Mouse (Mus musculus): ENCODE results near the gene Zdbf2. TPM values are rescaled to one million over a fixed set of nuclear protein-coding genes. Genes with fewer than 3 reads are reported as not detected.
"Not testable (repeated sequence)": the region's sequence is repeated elsewhere in the genome, so short reads cannot be mapped to it uniquely, and the experiment has no call there.

The Zdbf2 gene
- total RNA-seq, 4 experiments from 2014 or later = 14.6 to 17.2 (median 16.0) TPM

DNA sequence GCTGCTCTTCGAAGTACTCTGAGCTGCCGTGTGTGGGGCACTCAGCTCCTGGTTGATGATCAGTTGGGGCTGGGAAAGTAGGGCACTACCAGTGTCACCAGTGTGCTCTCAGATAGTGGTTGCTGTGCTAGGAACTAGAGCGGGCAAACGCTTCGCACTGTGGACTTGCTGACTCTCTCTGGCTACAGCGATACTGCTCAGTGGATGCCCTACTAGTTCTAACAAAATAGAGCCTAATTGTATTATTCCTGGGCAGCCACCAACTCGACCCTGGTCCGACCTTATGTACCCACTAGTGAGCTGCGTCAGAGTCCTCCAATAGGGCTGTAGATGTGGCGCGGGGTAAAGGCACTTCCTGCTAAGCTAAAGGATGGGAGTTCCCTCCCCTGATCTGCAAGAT is 9.4 kb upstream of the Zdbf2 start:
- no peak for DNase-seq (ENCODE audit: low spot score in 2 of 2)

DNA sequence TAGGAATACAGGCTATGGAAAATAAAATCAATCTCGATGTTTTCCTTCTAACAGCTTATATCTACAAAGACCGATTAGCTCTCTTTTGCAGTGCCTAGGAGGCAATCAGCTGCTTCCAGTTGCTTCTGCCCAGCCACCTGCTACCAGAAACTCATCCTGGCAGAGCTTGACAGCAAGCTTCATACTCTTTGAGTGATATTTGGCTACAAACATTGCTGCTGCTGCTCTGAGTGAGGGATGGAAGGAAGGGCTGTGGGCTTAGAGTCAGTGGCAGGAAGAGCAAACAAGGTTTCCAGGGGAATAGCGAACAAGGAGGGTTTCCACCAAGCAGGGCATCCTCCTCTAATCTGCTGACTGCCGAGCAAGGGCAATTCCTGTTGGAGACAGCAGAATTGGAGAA is 7.6 kb upstream of the Zdbf2 start:
- no peak for DNase-seq (ENCODE audit: low spot score in 2 of 2)

GRCm38 (mm10) chr1:63266121-63266520 is 6.9 kb upstream of the Zdbf2 start:
- DNase-seq (ENCODE audit: low spot score in 2 of 2) = no peak

GRCm38 (mm10) chr1:63266716-63267115 is 6.3 kb upstream of the Zdbf2 start:
- no peak for DNase-seq (ENCODE audit: low spot score in 2 of 2)

GRCm38 (mm10) chr1:63272125-63272675 is 865 bp upstream of the Zdbf2 start:
- DNase-seq (ENCODE audit: low spot score in 2 of 2) = no peak

GRCm38 (mm10) chr1:63273339-63273951 is 380 bp downstream of the Zdbf2 start:
- DNase-seq (ENCODE audit: low spot score in 2 of 2) = no peak

DNA sequence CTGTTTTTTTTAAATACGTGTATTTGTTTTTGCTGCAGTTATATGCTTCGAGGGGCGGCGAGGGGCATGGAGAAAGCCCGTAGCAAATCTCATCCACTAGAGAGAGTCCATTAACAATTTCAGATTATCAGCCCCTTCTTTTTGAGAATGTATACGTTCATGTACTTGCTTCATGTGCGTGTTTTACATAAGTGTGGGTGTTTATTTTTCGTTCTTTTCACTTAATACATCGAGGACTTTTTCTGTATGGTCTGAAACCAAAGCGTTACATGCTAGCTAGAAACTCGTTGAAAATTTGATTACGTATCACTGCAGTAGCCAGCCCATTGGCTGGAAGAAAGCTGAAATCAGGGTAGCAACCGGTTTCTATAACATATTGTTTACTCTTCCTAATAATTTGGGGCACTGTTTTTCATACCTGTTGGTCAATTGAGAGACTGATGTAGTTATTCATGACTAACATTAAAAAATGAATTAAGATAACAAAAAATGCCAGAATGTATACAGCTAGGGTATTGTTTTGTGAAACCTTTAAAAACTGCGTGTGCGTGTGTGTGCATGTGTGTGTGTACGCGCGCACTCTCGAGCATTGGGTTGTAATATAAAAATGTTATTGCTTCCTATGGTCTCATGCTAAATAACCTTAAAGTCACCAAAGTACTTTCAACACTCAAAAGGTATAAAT is 1.1 kb downstream of the Zdbf2 start:
- DNase-seq (ENCODE audit: low spot score in 2 of 2) = no peak

DNA sequence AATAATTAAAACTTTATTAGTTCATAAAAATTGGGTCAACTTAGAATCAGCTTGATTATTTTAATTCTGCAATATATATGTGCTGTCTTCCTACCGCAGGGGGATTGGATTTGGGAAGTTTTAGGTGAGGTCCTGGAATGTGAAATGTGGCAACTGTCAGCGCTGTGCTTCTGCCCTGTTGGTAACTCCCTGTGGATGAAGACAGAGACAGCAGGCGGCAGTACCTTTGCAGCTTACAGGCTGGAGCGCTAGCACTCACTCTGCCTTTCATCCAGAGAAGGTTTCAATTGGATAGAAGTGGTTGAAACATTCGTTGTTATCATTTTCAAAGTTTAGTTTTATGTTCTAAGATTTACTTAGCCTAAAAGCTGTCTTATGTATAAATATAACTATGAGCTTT is 5.0 kb downstream of the Zdbf2 start:
- DNase-seq (ENCODE audit: low spot score in 2 of 2) = no peak

GRCm38 (mm10) chr1:63293965-63294364 is 20.9 kb downstream of the Zdbf2 start:
- no peak for DNase-seq (ENCODE audit: low spot score in 2 of 2)

DNA sequence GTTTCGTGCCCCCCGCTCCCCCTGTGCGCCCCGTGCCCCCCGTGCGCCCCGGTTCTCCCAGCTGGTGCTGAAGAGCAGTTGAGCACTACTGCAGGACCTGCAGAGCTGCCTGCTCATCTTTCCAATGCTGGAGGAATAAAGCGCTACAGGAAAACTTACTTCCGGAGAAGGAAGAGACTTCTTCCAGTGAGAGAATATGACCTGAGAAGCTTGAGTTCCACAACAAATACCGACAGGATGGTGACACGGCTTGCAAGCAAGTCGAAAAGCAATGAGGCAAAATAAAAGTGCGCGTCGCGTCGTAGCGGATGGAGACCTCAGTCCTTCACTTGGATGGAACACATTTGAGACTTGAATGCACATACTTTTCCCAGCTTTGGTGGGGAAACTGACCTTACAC is 36.6 kb downstream of the Zdbf2 start:
- DNase-seq (ENCODE audit: low spot score in 2 of 2) = no peak

DNA sequence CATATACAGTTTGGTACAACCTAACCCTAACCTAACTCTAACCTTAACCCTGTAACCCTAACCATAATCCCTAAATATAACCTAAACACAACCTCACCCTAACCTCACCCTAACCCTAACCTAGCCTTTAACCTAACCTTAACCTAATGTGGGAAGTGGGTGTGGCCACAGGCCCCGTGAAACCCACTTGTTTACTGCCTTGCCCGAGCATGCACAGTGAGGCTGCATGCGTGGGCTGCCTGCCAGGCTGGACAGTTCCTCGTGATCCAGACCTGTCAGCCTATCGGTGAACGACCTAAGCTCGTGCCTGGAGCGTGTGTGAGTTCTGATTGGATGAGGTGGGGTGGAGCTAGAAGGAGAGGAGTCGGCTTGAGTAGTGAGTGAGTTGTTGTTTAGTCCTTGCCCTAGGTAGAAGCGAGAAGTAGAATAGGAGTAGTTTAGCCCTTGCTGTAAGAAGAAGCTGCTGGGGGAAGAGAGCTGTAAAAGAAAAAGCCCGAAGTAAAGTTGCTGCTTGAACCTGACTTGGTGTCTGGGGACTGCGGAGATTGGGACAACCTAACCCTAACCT is 50.6 kb downstream of the Zdbf2 start:
- DNase-seq (ENCODE audit: low spot score in 2 of 2) = not testable (repeated sequence)

Small RNAs within 50 kb of the gene (microRNA-seq; reads per million reads assigned to microRNA genes)
- 0.21 to 1.1 reads per million in 2 experiments for gene Gm24513

Other genes starting within 250 kb of the Zdbf2 start
- 10 to 100 TPM; 25.6 to 32.7 (median 28.8) TPM for gene Ino80d, start 158.6 kb upstream of the Zdbf2 start, total RNA-seq (2022)
- 100 to 1,000 TPM; 322 to 416 (median 378) TPM for gene Eef1b2, start 96.4 kb upstream of the Zdbf2 start, total RNA-seq (2022)
- gene Ndufs1, start 96.4 kb upstream of the Zdbf2 start, total RNA-seq (2022) = 100 to 1,000 TPM; 160 to 177 (median 163) TPM
- under 1 TPM; 0.25 to 0.87 (median 0.72) TPM for gene Gpr1, start 58.7 kb upstream of the Zdbf2 start, total RNA-seq (2022)
- 100 to 1,000 TPM; 161 to 180 (median 175) TPM for gene Adam23, start 172.6 kb downstream of the Zdbf2 start, total RNA-seq (2022)